Mouse (Mus musculus) liver, adult 2 months (tissue): Measurements from ENCODE around the gene Pcdh15.

Experiments used
- CTCF ChIP-seq: fragments of 200-500 bp; IDR thresholded peaks from 2 replicates; pipeline ENCODE4 v1.5.1; 2011; ENCODE audit warnings: low read depth, low read length, control low read depth
- POLR2A ChIP-seq: fragments of 200-500 bp; IDR thresholded peaks from 2 replicates; pipeline ENCODE4 v1.6.1; 2011; ENCODE audit warnings: low read length, control low read depth; ENCODE audit not compliant: insufficient read depth; ENCODE audit errors: extremely low read depth

GRCm38 (mm10) chr10:73733246-73733645 is 634.1 kb downstream of the Pcdh15 start:
- TF ChIP-seq POLR2A (no peak), CTCF (no peak)
